Mouse (Mus musculus): ENCODE measurements around the gene Cnnm2. TPM values are rescaled to one million over a fixed set of nuclear protein-coding genes. Genes with fewer than 3 reads are reported as not detected.

The Cnnm2 gene
- polyA plus RNA-seq, 1 experiment from 2014 or later = 1.9 TPM

GRCm38 (mm10) chr19:46893484-46893883 lies 132.1 kb downstream of the Cnnm2 start:
- H3K4me2 ChIP-seq = no peak overlapping the region
- no peaks in the 10 kb centered on the region for H3K27me3 ChIP-seq (replicated peaks; ENCODE audit: control insufficient read depth, insufficient read depth, low read length)
- no peak for ATAC-seq (replicated peaks; ENCODE audit: low FRiP score)
- H3K4me3 ChIP-seq (ENCODE audit: low read depth, low read length) = no peak overlapping the region
- no peak for DNase-seq (ENCODE audit: low spot score)
- peaks cover 40% of the 10 kb centered on the region for H3K36me3 ChIP-seq (ENCODE audit: control insufficient read depth, insufficient read depth, low read length)
- WGBS = 64% methylated on average over 7 of the region's 7 CpGs
- H3K4me1 ChIP-seq (replicated peaks; ENCODE audit: control insufficient read depth, insufficient read depth, low read length) = peaks cover 3% of the 10 kb centered on the region; the same call in 1 of the 2 replicates
- no peak overlapping the region for H3K9ac ChIP-seq (ENCODE audit: low read depth, low read length)
- H3K27ac ChIP-seq (ENCODE audit: low read depth, low read length) = no peak overlapping the region
- H3K9me3 ChIP-seq (ENCODE audit: control insufficient read depth, low read length) = peaks cover 5% of the 10 kb centered on the region; the same call in 1 of the 2 replicates

DNA sequence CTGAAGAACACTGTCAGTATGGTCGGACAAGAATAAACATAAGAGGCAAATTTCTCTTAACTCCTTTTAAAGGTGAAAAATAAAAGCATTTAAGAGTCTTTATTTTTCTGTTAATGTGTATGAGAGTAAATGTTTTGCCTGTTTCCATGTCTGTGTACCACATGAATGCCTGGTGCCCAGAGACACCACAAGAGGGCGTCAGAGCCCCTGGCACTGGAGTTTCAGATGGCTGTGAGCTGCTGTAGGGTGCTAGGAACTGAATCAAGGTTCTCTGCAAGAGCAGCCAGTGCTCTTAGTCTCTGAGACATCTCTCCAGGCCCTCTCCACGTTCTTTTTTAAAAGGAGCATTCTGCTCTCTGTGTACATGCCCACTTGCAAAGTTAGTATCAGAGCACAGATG lies 135.7 kb downstream of the Cnnm2 start:
- Histone ChIP-seq H3K9me3 (ENCODE audit: control insufficient read depth, low read length) (peaks cover 5% of the 10 kb centered on the region; the same call in 1 of the 2 replicates), H3K27ac (ENCODE audit: low read depth, low read length) (no peak overlapping the region), H3K4me1 (replicated peaks; ENCODE audit: control insufficient read depth, insufficient read depth, low read length) (peaks cover 11% of the 10 kb centered on the region), H3K4me2 (no peak overlapping the region), H3K36me3 (ENCODE audit: control insufficient read depth, insufficient read depth, low read length) (peaks cover 25% of the 10 kb centered on the region), H3K9ac (ENCODE audit: low read depth, low read length) (no peak overlapping the region), H3K4me3 (ENCODE audit: low read depth, low read length) (no peak overlapping the region), H3K27me3 (replicated peaks; ENCODE audit: control insufficient read depth, insufficient read depth, low read length) (no peaks in the 10 kb centered on the region)
- no peak for DNase-seq (ENCODE audit: low spot score)
- 83% methylated on average over 3 of the region's 3 CpGs for WGBS
- ATAC-seq (replicated peaks; ENCODE audit: low FRiP score) = no peak

DNA sequence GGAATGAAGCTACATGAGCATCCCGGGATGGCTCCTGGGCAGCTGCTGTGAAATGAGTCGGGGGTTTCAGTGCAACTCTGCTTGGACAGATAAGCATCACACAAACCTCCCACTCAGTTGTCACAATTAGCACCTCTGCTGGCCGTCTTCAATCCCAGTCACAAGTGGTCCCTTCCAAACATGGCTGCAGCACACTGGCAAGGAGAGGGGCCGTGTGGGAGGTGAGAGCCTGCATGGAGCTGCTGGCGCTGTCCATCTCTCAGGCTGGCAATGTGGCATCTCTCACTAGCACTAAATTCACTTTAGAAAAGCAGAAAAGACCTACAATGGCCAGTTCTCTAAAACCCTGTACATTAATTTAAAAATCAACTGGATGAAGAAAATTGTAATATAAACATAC lies 136.8 kb downstream of the Cnnm2 start:
- H3K27me3 ChIP-seq (replicated peaks; ENCODE audit: control insufficient read depth, insufficient read depth, low read length) = no peaks in the 10 kb centered on the region
- H3K9me3 ChIP-seq (ENCODE audit: control insufficient read depth, low read length) = peaks cover 5% of the 10 kb centered on the region; the same call in 1 of the 2 replicates
- no peak overlapping the region for H3K4me3 ChIP-seq (ENCODE audit: low read depth, low read length)
- no peak overlapping the region for H3K4me2 ChIP-seq
- no peak for ATAC-seq (replicated peaks; ENCODE audit: low FRiP score)
- H3K4me1 ChIP-seq (replicated peaks; ENCODE audit: control insufficient read depth, insufficient read depth, low read length) = peaks cover 16% of the 10 kb centered on the region
- WGBS = 81% methylated on average over 5 of the region's 5 CpGs
- no peak overlapping the region for H3K9ac ChIP-seq (ENCODE audit: low read depth, low read length)
- H3K36me3 ChIP-seq (ENCODE audit: control insufficient read depth, insufficient read depth, low read length) = peaks cover 19% of the 10 kb centered on the region
- no peak overlapping the region for H3K27ac ChIP-seq (ENCODE audit: low read depth, low read length)
- DNase-seq (ENCODE audit: low spot score) = no peak

DNA sequence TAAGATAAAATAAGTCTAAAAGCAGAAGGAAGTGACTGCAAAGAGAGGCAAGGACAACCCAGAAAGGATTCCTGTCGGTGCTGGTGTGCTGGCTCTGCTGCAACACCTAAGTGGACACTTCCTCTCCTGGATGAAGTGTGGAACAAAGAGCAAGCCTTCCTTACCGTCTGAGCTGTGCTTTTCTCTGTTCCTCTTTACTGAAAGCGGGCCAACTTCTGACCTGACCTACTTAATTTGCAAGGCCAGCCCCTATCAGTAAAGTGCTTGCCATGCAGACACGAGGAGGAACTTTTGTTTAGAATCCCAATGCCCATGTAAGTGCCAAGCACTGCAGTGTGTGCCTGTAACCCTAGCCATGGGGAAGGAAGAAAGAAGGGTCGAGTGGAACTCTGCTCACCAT lies 137.9 kb downstream of the Cnnm2 start:
- ATAC-seq (replicated peaks; ENCODE audit: low FRiP score) (no peak), DNase-seq (ENCODE audit: low spot score) (no peak)
- Histone ChIP-seq H3K36me3 (ENCODE audit: control insufficient read depth, insufficient read depth, low read length) (peaks cover 19% of the 10 kb centered on the region), H3K27me3 (replicated peaks; ENCODE audit: control insufficient read depth, insufficient read depth, low read length) (no peaks in the 10 kb centered on the region), H3K4me2 (no peak overlapping the region), H3K4me3 (ENCODE audit: low read depth, low read length) (no peak overlapping the region), H3K27ac (ENCODE audit: low read depth, low read length) (no peak overlapping the region), H3K9me3 (ENCODE audit: control insufficient read depth, low read length) (peaks cover 5% of the 10 kb centered on the region; the same call in 1 of the 2 replicates), H3K9ac (ENCODE audit: low read depth, low read length) (no peak overlapping the region), H3K4me1 (replicated peaks; ENCODE audit: control insufficient read depth, insufficient read depth, low read length) (peaks cover 17% of the 10 kb centered on the region)
- 55% methylated on average over 5 of the region's 5 CpGs for whole genome bisulfite sequencing

GRCm38 (mm10) chr19:46899871-46900270 lies 138.5 kb downstream of the Cnnm2 start:
- H3K4me1 ChIP-seq (replicated peaks; ENCODE audit: control insufficient read depth, insufficient read depth, low read length) = peaks cover 23% of the 10 kb centered on the region
- no peak overlapping the region for H3K27ac ChIP-seq (ENCODE audit: low read depth, low read length)

DNA sequence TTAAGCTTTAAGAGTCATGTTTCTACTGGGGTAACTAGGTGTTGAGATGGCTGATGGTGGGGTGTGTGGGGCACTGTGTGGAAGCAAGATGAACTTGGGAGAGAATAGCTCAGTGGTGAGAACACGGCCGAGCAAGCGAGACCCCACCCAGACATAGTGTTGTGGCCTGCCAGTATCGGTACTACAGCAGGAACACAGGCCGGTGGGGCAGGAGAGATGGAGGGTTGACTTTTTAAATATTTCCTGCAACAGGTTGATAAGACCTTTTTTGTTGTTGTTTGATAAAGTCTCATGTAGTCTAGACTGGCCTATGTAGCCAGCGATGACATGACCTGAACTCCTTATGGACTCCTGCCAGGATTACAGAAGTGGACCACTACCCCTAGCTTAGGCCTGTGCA lies 139.4 kb downstream of the Cnnm2 start:
- Histone ChIP-seq H3K9me3 (ENCODE audit: control insufficient read depth, low read length) (peaks cover 5% of the 10 kb centered on the region; the same call in 1 of the 2 replicates), H3K27me3 (replicated peaks; ENCODE audit: control insufficient read depth, insufficient read depth, low read length) (no peaks in the 10 kb centered on the region), H3K4me1 (replicated peaks; ENCODE audit: control insufficient read depth, insufficient read depth, low read length) (peaks cover 26% of the 10 kb centered on the region), H3K9ac (ENCODE audit: low read depth, low read length) (no peak overlapping the region), H3K36me3 (ENCODE audit: control insufficient read depth, insufficient read depth, low read length) (peaks cover 17% of the 10 kb centered on the region), H3K27ac (ENCODE audit: low read depth, low read length) (peak overlapping the region; percentile 74), H3K4me2 (no peak overlapping the region; the same call in none of the 2 replicates), H3K4me3 (ENCODE audit: low read depth, low read length) (no peak overlapping the region)
- DNase-seq (ENCODE audit: low spot score) (no peak), ATAC-seq (replicated peaks; ENCODE audit: low FRiP score) (peak; percentile 90)
- WGBS = 46% methylated on average over 6 of the region's 6 CpGs

More at GRCm38 (mm10) chr19:46899871-46900270, 138.5 kb downstream of the Cnnm2 start:
- no peak overlapping the region for H3K4me3 ChIP-seq (ENCODE audit: low read depth, low read length)
- H3K9ac ChIP-seq (ENCODE audit: low read depth, low read length) = no peak overlapping the region
- no peak overlapping the region for H3K4me2 ChIP-seq
- H3K9me3 ChIP-seq (ENCODE audit: control insufficient read depth, low read length) = peaks cover 5% of the 10 kb centered on the region; the same call in 1 of the 2 replicates
- no peak for DNase-seq (ENCODE audit: low spot score)
- H3K27me3 ChIP-seq (replicated peaks; ENCODE audit: control insufficient read depth, insufficient read depth, low read length) = no peaks in the 10 kb centered on the region
- H3K36me3 ChIP-seq (ENCODE audit: control insufficient read depth, insufficient read depth, low read length) = peaks cover 19% of the 10 kb centered on the region
- ATAC-seq (replicated peaks; ENCODE audit: low FRiP score) = no peak
- 56% methylated on average over 5 of the region's 5 CpGs for WGBS

- Histone ChIP-seq H3K4me3 (ENCODE audit: low read depth, low read length) (no peak overlapping the region), H3K27me3 (replicated peaks; ENCODE audit: control insufficient read depth, insufficient read depth, low read length) (no peaks in the 10 kb centered on the region), H3K27ac (ENCODE audit: low read depth, low read length) (peak overlapping the region; percentile 74), H3K9me3 (ENCODE audit: control insufficient read depth, low read length) (peaks cover 5% of the 10 kb centered on the region; the same call in 1 of the 2 replicates), H3K4me2 (no peak overlapping the region; the same call in 1 of the 2 replicates), H3K36me3 (ENCODE audit: control insufficient read depth, insufficient read depth, low read length) (peaks cover 17% of the 10 kb centered on the region), H3K9ac (ENCODE audit: low read depth, low read length) (no peak overlapping the region), H3K4me1 (replicated peaks; ENCODE audit: control insufficient read depth, insufficient read depth, low read length) (peaks cover 31% of the 10 kb centered on the region)
- no peak for DNase-seq (ENCODE audit: low spot score)
- ATAC-seq (replicated peaks; ENCODE audit: low FRiP score) = no peak
- 69% methylated on average over 5 of the region's 5 CpGs for WGBS
Observed at GRCm38 (mm10) chr19:46901323-46901722, 139.9 kb downstream of the Cnnm2 start.

DNA sequence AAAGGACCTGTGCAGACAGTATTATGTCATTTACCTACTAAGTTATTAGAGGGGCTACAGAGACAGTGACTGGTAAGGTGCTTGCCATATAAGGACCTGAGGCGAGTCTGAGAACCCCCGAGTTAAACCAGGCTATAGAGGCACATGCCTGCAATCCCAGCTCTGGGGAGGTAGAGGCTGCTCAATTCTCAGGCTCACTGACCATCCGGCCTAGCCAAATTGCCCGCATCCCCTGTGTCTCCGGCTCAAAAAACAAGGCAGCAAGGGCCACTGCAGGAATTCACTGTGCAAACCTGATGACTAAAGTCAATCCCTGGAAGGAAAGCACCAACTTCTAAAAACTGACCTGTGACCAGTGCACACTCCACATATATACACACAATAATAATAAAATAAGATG lies 142.0 kb downstream of the Cnnm2 start:
- Histone ChIP-seq H3K27me3 (replicated peaks; ENCODE audit: control insufficient read depth, insufficient read depth, low read length) (no peaks in the 10 kb centered on the region), H3K4me2 (no peak overlapping the region), H3K36me3 (ENCODE audit: control insufficient read depth, insufficient read depth, low read length) (peaks cover 3% of the 10 kb centered on the region), H3K4me3 (ENCODE audit: low read depth, low read length) (no peak overlapping the region), H3K9ac (ENCODE audit: low read depth, low read length) (no peak overlapping the region), H3K4me1 (replicated peaks; ENCODE audit: control insufficient read depth, insufficient read depth, low read length) (peaks cover 39% of the 10 kb centered on the region), H3K9me3 (ENCODE audit: control insufficient read depth, low read length) (no peaks in the 10 kb centered on the region), H3K27ac (ENCODE audit: low read depth, low read length) (no peak overlapping the region)
- ATAC-seq (replicated peaks; ENCODE audit: low FRiP score) (no peak), DNase-seq (ENCODE audit: low spot score) (no peak)
- WGBS = 88% methylated on average over 5 of the region's 5 CpGs

- no peak for ATAC-seq (replicated peaks; ENCODE audit: low FRiP score)
- Histone ChIP-seq H3K9ac (ENCODE audit: low read depth, low read length) (no peak overlapping the region), H3K4me1 (replicated peaks; ENCODE audit: control insufficient read depth, insufficient read depth, low read length) (peaks cover 40% of the 10 kb centered on the region), H3K4me2 (peak overlapping the region; percentile 30), H3K36me3 (ENCODE audit: control insufficient read depth, insufficient read depth, low read length) (no peaks in the 10 kb centered on the region), H3K9me3 (ENCODE audit: control insufficient read depth, low read length) (no peaks in the 10 kb centered on the region), H3K27me3 (replicated peaks; ENCODE audit: control insufficient read depth, insufficient read depth, low read length) (no peaks in the 10 kb centered on the region), H3K27ac (ENCODE audit: low read depth, low read length) (peak overlapping the region; percentile 67; the same call in 1 of the 2 replicates), H3K4me3 (ENCODE audit: low read depth, low read length) (no peak overlapping the region)
- DNase-seq (ENCODE audit: low spot score) = no peak
- 74% methylated on average over 1 of the region's 1 CpGs for WGBS
Observed at GRCm38 (mm10) chr19:46904907-46905306, 143.5 kb downstream of the Cnnm2 start.
